Comparison of ENCODE assay signal across 15 mouse cellular contexts in genomic region chr16:95543471-95543870, GRCm38 (mm10). TPM values are rescaled to one million over a fixed set of nuclear protein-coding genes. Genes with fewer than 3 reads are reported as not detected.
DNase-seq lines count a peak whose midpoint lies in the region; ATAC-seq and TF ChIP-seq lines count a peak whose summit lies in the region.
"Had no signal": no experiment of that assay in that cellular context is flagged by ENCODE, and none has a peak within 500 bp of the region (broad histone marks: within the 10 kb centered on the region; RNA-seq: fewer than 3 reads in every experiment).

No protein-coding gene starts in this region.

- DNase-seq in ES-CJ7 (ENCODE audit: low read depth, low spot score) = peak; percentile 72
- DNase-seq in layer of hippocampus, postnatal 14 days (ENCODE audit: low spot score in 2 of 2) = peak; percentile 12 to 15
- DNase-seq in right cerebral cortex, postnatal 10 days (ENCODE audit: low spot score in 2 of 2) = peak; percentile 36 to 49
- no peak for DNase-seq in ovary, adult 18-20 months (ENCODE audit: low spot score)
- no peak for DNase-seq in gastrocnemius, postnatal 10 days
- DNase-seq: adrenal gland, adult 2 months; kidney, postnatal 14 days; thymus, postnatal 14 days had no signal

- no peaks in the 10 kb centered on the region for H3K4me1 ChIP-seq in cortical plate, adult 2 months (ENCODE audit: control insufficient read depth, insufficient read depth, low read length)
- H3K4me1 ChIP-seq: heart, embryonic 12.5 days; hindbrain, embryonic 10.5 days; intestine, embryonic 15.5 days; limb, embryonic 15.5 days; lung, embryonic 15.5 days had no signal

- TF ChIP-seq CTCF in cortical plate, adult 2 months (IDR thresholded peaks at IDR 0.05; ENCODE audit: extremely low read depth, insufficient read depth, low read length) = no peak

- TF ChIP-seq POLR2A in cortical plate, adult 2 months (IDR thresholded peaks at IDR 0.05; ENCODE audit: extremely low read depth, insufficient read depth, low read length) = peak; percentile 52; the same call in 1 of the 2 replicates

- ATAC-seq in megakaryocyte progenitor cell, adult 5-6 weeks (replicated peaks; ENCODE audit: poor library complexity) = no peak
- ATAC-seq: intestine, embryonic 15.5 days had no signal

- H3K4me3 ChIP-seq in cortical plate, adult 2 months (ENCODE audit: insufficient read depth, low read length) = peak overlapping the region; percentile 28; the same call in 1 of the 2 replicates
- H3K4me3 ChIP-seq: heart, embryonic 12.5 days; hindbrain, embryonic 10.5 days; intestine, embryonic 15.5 days; limb, embryonic 15.5 days; lung, embryonic 15.5 days had no signal

- H3K27ac ChIP-seq in cortical plate, adult 2 months (ENCODE audit: insufficient read depth, low read length) = no peak overlapping the region
- H3K27ac ChIP-seq: hindbrain, embryonic 10.5 days; intestine, embryonic 15.5 days; limb, embryonic 15.5 days; lung, embryonic 15.5 days had no signal

RNA-seq across cellular contexts. Expression of gene Erg, which starts 42.9 kb away (rescaled TPM):
- 6.4 and 7.3 TPM in 2 replicates for polyA plus RNA-seq in cortical plate, adult 2 months (2012; rRNA removed)
- 1 to 10 TPM; 7.0 to 7.1 TPM for total RNA-seq in layer of hippocampus, postnatal 14 days (2021)
- 10 to 100 TPM; 23.8 to 26.7 TPM for total RNA-seq in gastrocnemius, postnatal 10 days (2021)
- total RNA-seq in megakaryocyte progenitor cell, adult 5-6 weeks (2015) = 20.9 and 26.9 TPM in 2 replicates
- 46.0 and 55.8 TPM in 2 replicates for total RNA-seq in megakaryocyte progenitor cell, adult 5-6 weeks (2017)

Comparison
In these comparisons a context has a peak if more than half of its experiments do, and no peak if none do; other contexts are left out.
1. DNase-seq: peak in ES-CJ7 (single experiment), layer of hippocampus, postnatal 14 days (2 of 2) and right cerebral cortex, postnatal 10 days (2 of 2); none in ovary, adult 18-20 months (single experiment) and gastrocnemius, postnatal 10 days (single experiment).